Mouse (Mus musculus): ENCODE measurements at regions not wholly inside any gene's neighbourhood (a gene's known extent, or its start where the extent isn't known, plus 50 kb on each side); places are given as distances from the start of the nearest gene placed in this dataset.

GRCm38 (mm10) chr9:92996156-92996555 lies 454.1 kb downstream of the Plod2 start:
- Histone ChIP-seq H3K27me3 (no peaks in the 10 kb centered on the region), H3K4me2 (replicated peaks) (no peak overlapping the region)

DNA sequence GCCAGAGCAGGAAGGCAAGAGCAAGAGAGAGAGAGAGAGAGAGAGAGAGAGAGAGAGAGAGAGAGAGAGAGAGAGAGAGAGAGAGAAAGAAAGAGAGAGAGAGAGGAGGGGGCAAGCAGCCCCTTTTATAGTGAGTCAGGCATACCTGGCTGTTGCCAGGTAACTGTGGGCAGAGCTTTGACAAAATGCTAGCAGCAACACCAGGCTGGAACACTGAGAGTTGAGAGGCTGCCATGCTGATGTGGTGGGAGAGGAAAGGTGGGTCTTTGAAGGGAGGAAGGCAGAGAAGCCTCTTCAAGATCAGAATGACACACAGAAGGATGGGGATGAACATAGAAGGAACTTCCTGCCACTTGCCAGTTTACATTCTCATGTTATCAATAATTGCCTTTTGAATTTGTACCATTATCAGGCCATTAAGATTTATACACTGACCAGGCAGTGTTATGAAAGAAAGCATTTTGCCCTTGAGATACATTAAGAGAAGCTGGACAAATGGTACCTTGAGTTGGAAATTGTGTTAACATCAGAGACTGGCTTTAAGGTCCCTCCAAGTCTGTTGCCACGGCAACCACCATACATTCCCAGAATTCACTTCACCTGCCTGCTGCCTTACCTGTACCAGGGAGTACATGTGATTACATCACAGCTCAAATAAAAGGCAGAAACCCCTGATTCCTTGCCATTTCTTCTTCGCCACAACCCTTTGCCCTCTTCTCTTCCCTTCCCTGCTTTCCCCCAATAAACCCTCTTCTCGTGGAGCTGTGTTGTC lies 463.3 kb downstream of the Plod2 start:
- ATAC-seq (ENCODE audit: insufficient number of reproducible peaks, insufficient read depth, low FRiP score, low TSS enrichment): no peak
- H3K4me2 ChIP-seq (replicated peaks): no peak overlapping the region
- 86% methylated on average over 3 of the region's 3 CpGs for WGBS
- H3K9ac ChIP-seq: no peak overlapping the region
- H3K36me3 ChIP-seq: no peaks in the 10 kb centered on the region
- no peak overlapping the region for H3K4me3 ChIP-seq
- H3K27me3 ChIP-seq: no peaks in the 10 kb centered on the region
- no peak overlapping the region for H3K27ac ChIP-seq
- H3K4me1 ChIP-seq: no peaks in the 10 kb centered on the region
- H3K9me3 ChIP-seq: no peaks in the 10 kb centered on the region

More at GRCm38 (mm10) chr9:92996156-92996555, 454.1 kb downstream of the Plod2 start:
- 73% methylated on average over 2 of the region's 2 CpGs for WGBS
- no peaks in the 10 kb centered on the region for H3K4me1 ChIP-seq
- H3K4me3 ChIP-seq: no peak overlapping the region
- no peaks in the 10 kb centered on the region for H3K9me3 ChIP-seq
- no peak overlapping the region for H3K9ac ChIP-seq
- no peaks in the 10 kb centered on the region for H3K36me3 ChIP-seq
- ATAC-seq (ENCODE audit: insufficient number of reproducible peaks, insufficient read depth, low FRiP score, low TSS enrichment): no peak
- H3K27ac ChIP-seq: no peak overlapping the region

- Histone ChIP-seq H3K27ac (no peak overlapping the region), H3K27me3 (no peaks in the 10 kb centered on the region), H3K9ac (no peak overlapping the region), H3K4me1 (no peaks in the 10 kb centered on the region), H3K4me3 (no peak overlapping the region), H3K4me2 (replicated peaks) (no peak overlapping the region), H3K36me3 (no peaks in the 10 kb centered on the region), H3K9me3 (no peaks in the 10 kb centered on the region)
- no peak for ATAC-seq (ENCODE audit: insufficient number of reproducible peaks, insufficient read depth, low FRiP score, low TSS enrichment)
- 40% methylated on average over 4 of the region's 4 CpGs for WGBS
Observed at GRCm38 (mm10) chr9:93008511-93009302, 466.7 kb downstream of the Plod2 start.

DNA sequence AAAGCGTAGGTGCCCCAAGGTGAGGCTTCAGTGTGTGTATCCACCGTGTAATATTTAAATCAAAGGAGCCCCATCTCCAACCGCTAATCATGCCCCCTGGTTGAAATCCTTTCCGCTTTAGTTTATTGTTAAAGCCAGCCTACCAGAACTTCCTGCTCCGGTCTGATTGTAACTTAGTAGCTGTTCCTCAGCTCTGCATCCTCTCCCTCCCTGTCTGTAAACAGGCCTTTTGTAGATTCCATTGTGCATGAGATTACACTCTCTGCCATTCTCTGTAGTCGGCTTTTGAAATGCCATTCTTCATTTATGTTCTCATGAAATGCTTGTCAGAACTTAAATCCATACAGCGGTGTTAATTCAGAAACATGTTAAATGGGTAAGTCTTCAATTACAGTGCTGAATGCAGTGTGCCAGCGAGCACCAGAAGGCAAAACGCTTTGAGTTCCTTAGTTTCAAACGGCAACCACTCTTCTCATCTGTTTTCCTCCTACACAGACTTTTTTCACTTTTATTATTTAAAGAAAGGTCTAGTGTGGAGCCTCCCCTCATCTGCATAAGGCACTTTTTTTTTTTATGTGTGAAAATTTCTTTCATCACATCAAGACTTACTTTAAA lies 502.4 kb downstream of the Plod2 start:
- WGBS: 67% methylated on average over 10 of the region's 10 CpGs
- Histone ChIP-seq H3K27ac (no peak overlapping the region), H3K4me1 (no peaks in the 10 kb centered on the region), H3K9ac (no peak overlapping the region), H3K4me3 (no peak overlapping the region), H3K27me3 (no peaks in the 10 kb centered on the region), H3K4me2 (replicated peaks) (no peak overlapping the region), H3K36me3 (no peaks in the 10 kb centered on the region), H3K9me3 (no peaks in the 10 kb centered on the region)
- ATAC-seq (ENCODE audit: insufficient number of reproducible peaks, insufficient read depth, low FRiP score, low TSS enrichment): no peak

GRCm38 (mm10) chr9:93072140-93072539 lies 530.1 kb downstream of the Plod2 start:
- Histone ChIP-seq H3K27me3 (no peaks in the 10 kb centered on the region), H3K4me3 (no peak overlapping the region), H3K27ac (no peak overlapping the region), H3K4me1 (no peaks in the 10 kb centered on the region), H3K9ac (no peak overlapping the region), H3K36me3 (no peaks in the 10 kb centered on the region), H3K9me3 (no peaks in the 10 kb centered on the region), H3K4me2 (replicated peaks) (no peak overlapping the region)
- ATAC-seq (ENCODE audit: insufficient number of reproducible peaks, insufficient read depth, low FRiP score, low TSS enrichment): no peak
- 68% methylated on average over 3 of the region's 3 CpGs for WGBS

GRCm38 (mm10) chr9:93083114-93083513 lies 541.1 kb downstream of the Plod2 start:
- H3K27me3 ChIP-seq: no peaks in the 10 kb centered on the region
- H3K27ac ChIP-seq: no peak overlapping the region
- no peak overlapping the region for H3K4me2 ChIP-seq (replicated peaks)
- no peaks in the 10 kb centered on the region for H3K9me3 ChIP-seq
- no peaks in the 10 kb centered on the region for H3K4me1 ChIP-seq
- 81% methylated on average over 1 of the region's 1 CpGs for WGBS
- no peak overlapping the region for H3K9ac ChIP-seq
- no peaks in the 10 kb centered on the region for H3K36me3 ChIP-seq
- H3K4me3 ChIP-seq: no peak overlapping the region
- ATAC-seq (ENCODE audit: insufficient number of reproducible peaks, insufficient read depth, low FRiP score, low TSS enrichment): no peak

DNA sequence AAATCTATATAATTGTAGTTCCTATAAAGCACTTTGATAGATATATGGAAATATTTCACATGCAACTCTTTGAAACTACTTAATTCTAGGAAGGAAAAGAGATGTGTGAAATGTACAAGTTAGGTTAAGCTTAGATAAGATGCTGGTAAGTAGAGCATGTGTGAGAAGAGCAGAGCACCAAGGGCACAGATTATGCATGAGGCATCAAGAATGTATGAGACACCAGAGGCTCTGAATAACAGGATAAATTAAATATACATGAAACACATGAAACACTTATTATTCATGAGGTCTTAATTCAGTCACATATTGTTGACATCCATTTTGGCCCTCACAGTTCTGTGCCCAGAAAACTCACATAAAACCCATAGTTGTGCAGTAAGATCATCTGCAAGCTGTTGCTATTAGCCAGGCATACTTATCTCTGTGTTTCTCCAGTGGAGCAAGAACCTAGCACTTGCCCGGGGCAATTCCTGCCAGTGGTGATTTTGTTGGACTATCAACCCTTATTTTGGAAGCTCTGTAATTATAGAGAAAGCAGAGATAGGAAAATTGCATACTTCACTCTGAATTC lies 556.1 kb downstream of the Plod2 start:
- Histone ChIP-seq H3K4me3 (no peak overlapping the region), H3K4me2 (replicated peaks) (no peak overlapping the region), H3K4me1 (no peaks in the 10 kb centered on the region), H3K27ac (no peak overlapping the region), H3K9me3 (no peaks in the 10 kb centered on the region), H3K27me3 (no peaks in the 10 kb centered on the region), H3K9ac (no peak overlapping the region), H3K36me3 (no peaks in the 10 kb centered on the region)
- 83% methylated on average over 1 of the region's 1 CpGs for WGBS
- no peak for ATAC-seq (ENCODE audit: insufficient number of reproducible peaks, insufficient read depth, low FRiP score, low TSS enrichment)

GRCm38 (mm10) chr9:93130561-93130960 lies 588.5 kb downstream of the Plod2 start:
- no peak overlapping the region for H3K4me3 ChIP-seq
- H3K9me3 ChIP-seq: no peaks in the 10 kb centered on the region
- no peaks in the 10 kb centered on the region for H3K4me1 ChIP-seq
- H3K4me2 ChIP-seq (replicated peaks): no peak overlapping the region
- no peak overlapping the region for H3K27ac ChIP-seq
- no peaks in the 10 kb centered on the region for H3K36me3 ChIP-seq
- 76% methylated on average over 1 of the region's 1 CpGs for WGBS
- H3K9ac ChIP-seq: no peak overlapping the region
- no peaks in the 10 kb centered on the region for H3K27me3 ChIP-seq
- ATAC-seq (ENCODE audit: insufficient number of reproducible peaks, insufficient read depth, low FRiP score, low TSS enrichment): no peak

GRCm38 (mm10) chr9:93131620-93132200 lies 589.7 kb downstream of the Plod2 start:
- Histone ChIP-seq H3K4me1 (no peaks in the 10 kb centered on the region), H3K4me3 (no peak overlapping the region), H3K27me3 (no peaks in the 10 kb centered on the region), H3K36me3 (no peaks in the 10 kb centered on the region), H3K9ac (no peak overlapping the region), H3K27ac (no peak overlapping the region), H3K9me3 (no peaks in the 10 kb centered on the region), H3K4me2 (replicated peaks) (no peak overlapping the region)
- no peak for ATAC-seq (ENCODE audit: insufficient number of reproducible peaks, insufficient read depth, low FRiP score, low TSS enrichment)

- Histone ChIP-seq H3K4me2 (replicated peaks) (no peak overlapping the region), H3K4me3 (no peak overlapping the region), H3K36me3 (no peaks in the 10 kb centered on the region), H3K9ac (no peak overlapping the region), H3K4me1 (no peaks in the 10 kb centered on the region), H3K27me3 (no peaks in the 10 kb centered on the region), H3K9me3 (no peaks in the 10 kb centered on the region), H3K27ac (no peak overlapping the region)
- no peak for ATAC-seq (ENCODE audit: insufficient number of reproducible peaks, insufficient read depth, low FRiP score, low TSS enrichment)
- WGBS: 80% methylated on average over 1 of the region's 1 CpGs
Observed at GRCm38 (mm10) chr9:93136349-93136748, 594.3 kb downstream of the Plod2 start.

GRCm38 (mm10) chr9:93170071-93170470 lies 628.0 kb downstream of the Plod2 start:
- Histone ChIP-seq H3K4me1 (no peaks in the 10 kb centered on the region), H3K4me3 (no peak overlapping the region), H3K4me2 (replicated peaks) (no peak overlapping the region), H3K9me3 (no peaks in the 10 kb centered on the region), H3K36me3 (no peaks in the 10 kb centered on the region), H3K27me3 (no peaks in the 10 kb centered on the region), H3K27ac (no peak overlapping the region), H3K9ac (no peak overlapping the region)
- ATAC-seq (ENCODE audit: insufficient number of reproducible peaks, insufficient read depth, low FRiP score, low TSS enrichment): no peak

All from embryonic facial prominence, embryonic 12.5 days (tissue).